Mouse (Mus musculus) layer of hippocampus, adult 6 months (tissue): ENCODE results near the gene Rab4a. TPM values are rescaled to one million over a fixed set of nuclear protein-coding genes. Genes with fewer than 3 reads are reported as not detected.

Experiments
- long read RNA-seq, 2 experiments: library from polyadenylated mRNA; unstranded; transcript quantifications; one replicate each; pipeline ENCODE4 v2.0.0; 2019 to 2020
- polyA plus RNA-seq: library from polyadenylated mRNA; unstranded; fragments of <200 nt; fragmentation: Nextera tagmentation; gene quantifications from 2 replicates; pipeline ENCODE4 v1.2.3, GENCODE M21; 2021

Rab4a gene
- polyA plus RNA-seq = 81.8 and 92.7 TPM in 2 replicates
- long read RNA-seq, experiment 1, transcript Rab4a-202 (8 exons, 1,419 nt) = major isoform, 108 of 122 reads
- long read RNA-seq, experiment 1, partial matches to known transcripts = 6 of 122 reads
- long read RNA-seq, experiment 1, other reads (novel, unspliced or antisense) = 8 of 122 reads
- long read RNA-seq, experiment 2, transcript Rab4a-201 (7 exons, 1,080 nt) = minor isoform, 5 of 325 reads
- long read RNA-seq, experiment 2, transcript Rab4a-202 (8 exons, 1,419 nt) = major isoform, 292 of 325 reads
- long read RNA-seq, experiment 2, partial matches to known transcripts = 1 of 325 reads
- long read RNA-seq, experiment 2, other reads (novel, unspliced or antisense) = 27 of 325 reads

DNA sequence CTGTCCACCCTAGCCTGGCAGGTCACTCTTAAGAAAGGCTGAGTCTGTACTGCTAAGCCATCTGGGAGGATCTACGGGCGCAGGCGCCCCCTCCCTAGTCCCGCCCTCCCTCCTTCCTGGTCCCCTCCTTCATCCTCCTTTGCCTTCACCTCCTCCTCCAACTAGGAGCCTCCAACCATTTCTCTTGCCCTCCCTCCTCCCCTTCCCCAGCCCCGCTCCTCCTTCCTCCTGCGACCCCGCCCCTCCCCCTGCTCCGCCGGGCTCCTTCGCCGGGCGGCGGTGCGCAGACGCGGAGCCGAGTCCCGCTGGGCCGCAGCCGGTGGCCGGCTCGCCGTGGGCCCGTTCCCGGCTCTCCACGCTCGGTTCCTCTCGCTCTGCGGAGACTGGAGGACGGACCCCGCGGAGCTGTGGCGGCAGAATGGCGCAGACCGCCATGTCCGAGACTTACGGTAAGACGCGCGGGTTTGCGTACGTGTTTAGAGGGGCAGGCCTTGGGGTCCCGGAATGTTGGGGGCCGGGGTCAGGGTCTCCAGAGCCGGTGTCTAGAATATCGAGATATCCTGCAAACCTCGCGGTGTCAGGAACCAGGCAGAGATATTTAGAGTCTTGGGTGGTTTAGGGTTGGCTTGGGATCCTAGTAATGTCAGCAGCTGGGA, at the start of gene Rab4a:
Gene Rab4a, plus strand, starts transcription at position 268 of the 656 bp plus-strand sequence.

DNA sequence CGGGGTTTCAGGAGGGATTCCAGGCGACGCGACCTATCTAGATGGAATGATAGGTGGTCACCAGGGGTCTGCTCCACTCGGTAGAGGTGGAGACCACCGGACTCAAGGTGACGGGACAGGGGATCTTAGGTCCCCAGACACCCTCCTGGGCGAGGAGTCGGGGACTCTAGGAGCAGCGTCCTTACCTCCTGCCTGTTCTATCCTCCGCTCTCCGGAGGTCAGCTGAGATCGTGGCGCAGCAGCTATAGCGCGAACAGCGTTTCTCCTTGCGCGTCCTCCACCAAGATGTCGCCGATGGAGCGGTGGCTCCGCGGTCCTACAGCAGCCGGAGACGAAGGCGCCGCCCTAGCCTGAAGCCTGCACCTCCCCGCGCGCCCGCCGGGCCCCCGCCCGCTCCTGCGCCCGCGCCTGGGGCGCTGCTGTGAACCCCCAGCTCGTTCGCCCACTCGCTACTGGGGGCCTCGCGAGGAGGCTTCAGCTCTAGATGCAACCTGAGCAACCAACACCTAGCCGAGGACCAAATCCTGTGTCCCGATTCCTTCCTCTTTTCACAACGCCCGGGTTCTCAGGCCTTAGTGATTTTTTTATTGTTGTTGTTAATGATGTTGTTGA, 54.0 kb downstream of the Rab4a start, which contains the start of gene Ccsap:
Gene Ccsap, minus strand, starts transcription at position 562 of the 612 bp plus-strand sequence.

Other genes with a start within 250 kb of the Rab4a start
- 3.3 TPM in 2 replicates for gene Rhou, start 152.1 kb upstream of the Rab4a start, polyA plus RNA-seq
- gene Ccsap, start 54.2 kb downstream of the Rab4a start, polyA plus RNA-seq = 11.5 and 15.4 TPM in 2 replicates
- gene Acta1, start 88.8 kb downstream of the Rab4a start, polyA plus RNA-seq = 19.2 and 20.8 TPM in 2 replicates
- 9.3 and 10.6 TPM in 2 replicates for gene Nup133, start 143.3 kb downstream of the Rab4a start, polyA plus RNA-seq
- 7.5 TPM in 2 replicates for gene Abcb10, start 177.1 kb downstream of the Rab4a start, polyA plus RNA-seq
- 11.8 and 12.1 TPM in 2 replicates for gene Taf5l, start 215.4 kb downstream of the Rab4a start, polyA plus RNA-seq
- 1.2 and 1.5 TPM in 2 replicates for gene Urb2, start 215.5 kb downstream of the Rab4a start, polyA plus RNA-seq